Mouse (Mus musculus) kidney, embryonic 14.5 days (tissue): Measurements from ENCODE around the gene Usp13. TPM values are rescaled to one million over a fixed set of nuclear protein-coding genes. Genes with fewer than 3 reads are reported as not detected.

Source experiments
- ATAC-seq: fragments of 200-750 bp; cut with Nextera tagmentation; 2 replicates; pipeline ENCODE4 v1.8.0; 2017; ENCODE audit warnings: moderate number of reproducible peaks, mild to moderate bottlenecking, moderate TSS enrichment, moderate library complexity; ENCODE audit not compliant: low FRiP score, low TSS enrichment
- H3K27ac ChIP-seq: fragments of 300-500 bp; sonication (generic); 2 replicates; pipeline ENCODE4 v1.5.1; 2014; ENCODE audit warnings: low read depth, mild to moderate bottlenecking, low read length, moderate library complexity, mixed read lengths
- H3K27me3 ChIP-seq: fragments of 300-500 bp; sonication (generic); 2 replicates; pipeline ENCODE4 v1.6.1; 2014; ENCODE audit warnings: mild to moderate bottlenecking, low read length; ENCODE audit not compliant: control insufficient read depth, insufficient read depth
- H3K36me3 ChIP-seq: fragments of 300-500 bp; sonication (generic); 2 replicates; pipeline ENCODE4 v1.6.1; 2014; ENCODE audit warnings: low read length, mixed read lengths; ENCODE audit not compliant: control insufficient read depth, insufficient read depth
- H3K4me1 ChIP-seq: fragments of 300-500 bp; sonication (generic); 2 replicates; pipeline ENCODE4 v1.6.1; 2014; ENCODE audit warnings: low read length, mixed read lengths; ENCODE audit not compliant: control insufficient read depth, insufficient read depth
- H3K4me2 ChIP-seq: fragments of 300-500 bp; sonication (generic); replicated peaks from 2 replicates; pipeline ENCODE4 v1.6.1; 2014; ENCODE audit warnings: low read depth, mild to moderate bottlenecking, low read length
- H3K4me3 ChIP-seq: fragments of 300-500 bp; sonication (generic); 2 replicates; pipeline ENCODE4 v1.5.1; 2014; ENCODE audit warnings: mild to moderate bottlenecking, low read length
- H3K9ac ChIP-seq: fragments of 300-500 bp; sonication (generic); 2 replicates; pipeline ENCODE4 v1.6.1; 2014; ENCODE audit warnings: low read depth, mild to moderate bottlenecking, low read length, moderate library complexity
- H3K9me3 ChIP-seq: fragments of 300-500 bp; sonication (generic); 2 replicates; pipeline ENCODE4 v1.6.1; 2016; ENCODE audit warnings: low read length; ENCODE audit not compliant: control insufficient read depth
- WGBS: fragments of 180-500 bp; shearing (Covaris S2); extraction: QIAGEN DNeasy Blood & Tissue Kit; methylation state at CpG from one replicate; pipeline ENCODE4 v1.1.7; 2014; 5-methylcytosine and 5-hydroxymethylcytosine counted together
- polyA plus RNA-seq: library from polyadenylated mRNA; unstranded; fragments of >200 nt; fragmentation: Nextera tagmentation; extraction: Ambion mirVana; gene quantifications from 2 replicates; pipeline ENCODE4 v1.2.1, GENCODE M21; 2014

Gene Usp13
- polyA plus RNA-seq, 1 experiment from 2014 or later, result 4.7 TPM

GRCm38 (mm10) chr3:32968671-32969425, 151.5 kb downstream of the Usp13 start:
- ATAC-seq, result no peak
- no peak overlapping the region for H3K4me3 ChIP-seq
- no peak overlapping the region for H3K9ac ChIP-seq
- no peak overlapping the region for H3K4me2 ChIP-seq
- H3K4me1 ChIP-seq, result no peaks in the 10 kb centered on the region
- 93% methylated on average over 1 of the region's 1 CpGs for WGBS
- no peaks in the 10 kb centered on the region for H3K27me3 ChIP-seq
- H3K36me3 ChIP-seq, result no peaks in the 10 kb centered on the region
- H3K9me3 ChIP-seq, result no peaks in the 10 kb centered on the region
- H3K27ac ChIP-seq, result no peak overlapping the region

- no peak overlapping the region for H3K9ac ChIP-seq
- 86% methylated on average over 1 of the region's 1 CpGs for WGBS
- H3K27me3 ChIP-seq, result no peaks in the 10 kb centered on the region
- no peak overlapping the region for H3K4me2 ChIP-seq
- no peak overlapping the region for H3K4me3 ChIP-seq
- no peaks in the 10 kb centered on the region for H3K9me3 ChIP-seq
- H3K27ac ChIP-seq, result no peak overlapping the region
- H3K36me3 ChIP-seq, result no peaks in the 10 kb centered on the region
- ATAC-seq, result no peak
- H3K4me1 ChIP-seq, result no peaks in the 10 kb centered on the region
Measured at GRCm38 (mm10) chr3:32970257-32970656, 152.9 kb downstream of the Usp13 start.

GRCm38 (mm10) chr3:32979238-32979637, 161.9 kb downstream of the Usp13 start:
- Histone ChIP-seq H3K4me1 (no peaks in the 10 kb centered on the region), H3K4me3 (no peak overlapping the region), H3K27me3 (no peaks in the 10 kb centered on the region), H3K9me3 (no peaks in the 10 kb centered on the region), H3K27ac (no peak overlapping the region), H3K4me2 (no peak overlapping the region), H3K36me3 (no peaks in the 10 kb centered on the region), H3K9ac (no peak overlapping the region)
- ATAC-seq, result no peak
- 62% methylated on average over 6 of the region's 6 CpGs for WGBS

GRCm38 (mm10) chr3:32979981-32980380, 162.6 kb downstream of the Usp13 start:
- no peak for ATAC-seq
- H3K9me3 ChIP-seq, result no peaks in the 10 kb centered on the region
- WGBS, result 54% methylated on average over 4 of the region's 4 CpGs

GRCm38 (mm10) chr3:32985141-32985540, 167.8 kb downstream of the Usp13 start:
- Histone ChIP-seq H3K36me3 (no peaks in the 10 kb centered on the region), H3K4me2 (no peak overlapping the region), H3K4me3 (no peak overlapping the region), H3K27me3 (no peaks in the 10 kb centered on the region), H3K9ac (no peak overlapping the region), H3K9me3 (no peaks in the 10 kb centered on the region), H3K27ac (no peak overlapping the region), H3K4me1 (no peaks in the 10 kb centered on the region)
- ATAC-seq, result no peak
- WGBS, result 43% methylated on average over 3 of the region's 3 CpGs

More at GRCm38 (mm10) chr3:32979981-32980380, 162.6 kb downstream of the Usp13 start:
- Histone ChIP-seq H3K4me3 (no peak overlapping the region), H3K9ac (no peak overlapping the region), H3K36me3 (no peaks in the 10 kb centered on the region), H3K4me1 (no peaks in the 10 kb centered on the region), H3K27ac (no peak overlapping the region), H3K27me3 (no peaks in the 10 kb centered on the region), H3K4me2 (no peak overlapping the region)

Other genes starting within 250 kb of the Usp13 start
- gene Gnb4, start 201.0 kb upstream of the Usp13 start, polyA plus RNA-seq, result 36.4 and 43.8 TPM in 2 replicates
- 197 and 214 TPM in 2 replicates for gene Actl6a, start 111.2 kb upstream of the Usp13 start, polyA plus RNA-seq
- 358 and 449 TPM in 2 replicates for gene Ndufb5, start 80.6 kb upstream of the Usp13 start, polyA plus RNA-seq
- 35.7 and 55.2 TPM in 2 replicates for gene Mrpl47, start 79.9 kb upstream of the Usp13 start, polyA plus RNA-seq